Mouse (Mus musculus) urinary bladder, postnatal 14 days (tissue): ENCODE results near the gene Ear6.
"Not testable (repeated sequence)": the region's sequence is repeated elsewhere in the genome, so short reads cannot be mapped to it uniquely, and the experiment has no call there.

Experiments
- DNase-seq: peaks from one replicate; pipeline ENCODE4 v3.0.0; 2021; ENCODE audit warnings: low spot score

Ear6 gene

GRCm38 (mm10) chr14:51853399-51853798 lies at the start of gene Ear6:
Ear6 (plus strand) TSS chr14:51853699.
- no peak for DNase-seq

DNA sequence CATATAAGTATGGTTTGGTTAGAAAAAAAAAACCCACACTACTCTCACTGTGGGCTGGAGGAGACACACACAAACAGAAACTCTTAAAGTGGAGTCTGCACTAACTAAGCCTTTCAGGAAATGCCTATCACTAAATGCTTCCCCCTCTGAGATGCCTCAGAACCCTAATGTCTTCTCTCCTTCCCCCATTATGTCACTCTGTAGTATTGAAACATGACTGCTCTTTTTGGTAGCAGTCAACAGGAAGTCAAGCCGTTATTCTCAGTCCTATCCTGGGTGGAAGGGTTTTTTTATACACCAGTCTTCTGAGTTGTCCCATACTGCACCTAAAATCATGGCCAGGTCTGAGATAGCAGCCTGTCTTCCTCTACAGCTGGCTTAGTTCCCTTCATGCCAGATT lies 26.9 kb upstream of the Ear6 start:
- DNase-seq, result no peak

GRCm38 (mm10) chr14:51827842-51828241 lies 25.7 kb upstream of the Ear6 start:
- not testable (repeated sequence) for DNase-seq

DNA sequence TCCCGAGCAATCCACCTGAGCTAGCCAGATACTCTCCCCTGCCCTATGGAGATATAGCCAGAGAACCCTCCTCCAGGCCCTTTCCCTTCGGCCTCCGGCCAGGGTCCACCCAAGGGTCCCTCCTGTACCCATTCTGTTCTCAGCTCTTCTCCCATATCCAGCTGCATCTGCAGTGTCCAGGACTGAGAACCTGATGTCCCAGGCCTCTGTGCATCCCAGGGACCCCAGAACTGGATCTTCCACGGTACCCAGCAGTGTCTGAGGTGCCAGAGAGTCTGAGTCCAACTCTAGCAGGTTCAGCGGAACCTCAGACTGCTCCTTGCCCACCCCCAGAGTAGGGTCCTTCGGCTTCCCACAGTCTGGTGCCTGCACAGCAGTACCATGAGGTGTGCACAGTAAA lies 24.3 kb upstream of the Ear6 start:
- no peak for DNase-seq

DNA sequence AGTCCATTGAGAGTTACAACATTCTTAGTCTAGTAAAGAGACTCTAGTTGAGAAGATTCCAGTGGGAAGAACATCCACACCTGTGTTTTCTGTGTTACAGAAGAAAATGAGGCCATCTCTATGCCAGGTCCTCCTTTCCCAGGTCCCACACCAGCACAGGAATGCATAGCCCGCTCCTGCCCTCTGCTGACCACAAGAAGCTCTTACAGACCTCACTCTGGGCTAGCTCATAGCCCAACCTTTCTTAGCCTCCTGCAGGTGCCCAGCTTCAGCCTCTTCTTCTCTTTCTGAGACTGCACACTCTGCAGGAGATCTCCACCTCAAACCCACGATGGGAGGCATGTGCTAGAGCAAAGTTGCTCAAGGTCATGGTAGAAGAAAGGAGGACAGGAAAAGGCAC lies 15.0 kb upstream of the Ear6 start:
- not testable (repeated sequence) for DNase-seq

DNA sequence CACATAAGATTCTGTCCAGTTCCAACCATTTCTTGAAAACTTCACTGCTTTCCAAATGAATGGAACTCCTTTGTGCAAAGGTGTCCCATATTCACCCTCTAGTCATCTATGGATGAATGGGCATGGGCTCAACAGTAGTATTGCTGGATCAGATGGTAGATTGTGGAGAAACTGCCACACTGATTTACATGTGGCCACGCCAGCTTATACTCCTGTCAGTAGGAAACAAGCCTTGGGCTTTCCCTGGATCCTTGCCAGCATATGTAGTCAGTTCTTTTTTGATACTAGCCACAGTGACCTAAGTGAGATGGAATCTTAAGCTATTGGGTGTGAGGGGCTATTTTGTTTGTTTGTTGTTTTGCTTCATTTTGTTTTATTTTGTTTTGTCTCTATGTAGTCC lies 11.2 kb upstream of the Ear6 start:
- DNase-seq, result no peak

- DNase-seq, result no peak
Observed at GRCm38 (mm10) chr14:51842781-51843180, 10.7 kb upstream of the Ear6 start.

DNA sequence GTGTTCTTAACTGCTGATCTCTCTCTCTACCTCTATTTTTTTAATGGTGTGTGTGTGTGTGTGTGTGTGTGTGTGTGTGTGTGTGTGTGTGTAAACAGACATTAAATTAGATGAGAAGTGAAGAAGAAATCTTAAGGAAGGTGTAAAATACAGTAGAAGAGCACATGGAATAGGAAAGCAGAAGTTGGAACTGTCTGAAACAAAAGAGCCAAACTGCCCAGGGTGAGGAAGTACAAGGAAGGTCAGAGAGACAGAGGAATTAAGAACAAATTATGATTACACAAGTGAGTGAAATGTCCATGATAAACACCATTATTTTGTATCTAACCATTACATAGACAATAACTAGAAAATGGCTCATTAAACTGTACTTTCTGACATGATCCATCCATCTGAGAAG lies 9.6 kb upstream of the Ear6 start:
- DNase-seq, result no peak

GRCm38 (mm10) chr14:51846566-51846965 lies 6.9 kb upstream of the Ear6 start:
- DNase-seq, result no peak

- not testable (repeated sequence) for DNase-seq
Observed at GRCm38 (mm10) chr14:51851006-51851405, 2.5 kb upstream of the Ear6 start.

DNA sequence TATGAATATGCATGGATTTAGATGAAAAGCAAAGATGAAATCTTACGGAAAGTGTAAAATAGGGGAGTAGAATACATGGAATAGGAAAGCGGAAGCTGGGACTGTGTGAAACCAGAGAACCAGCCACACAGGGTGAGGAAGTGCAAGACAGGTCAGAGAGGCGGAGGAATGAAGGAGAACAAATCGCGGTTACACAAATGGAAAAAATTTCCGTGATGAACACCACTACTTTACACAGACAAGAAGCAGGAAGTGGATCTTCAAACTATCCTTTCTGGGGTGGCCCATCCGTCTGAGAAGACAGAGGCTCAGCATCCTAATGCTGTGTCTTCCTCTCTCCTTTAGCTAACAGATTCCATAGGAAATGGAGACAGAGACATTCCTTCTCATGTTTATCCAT lies 1.8 kb downstream of the Ear6 start:
- not testable (repeated sequence) for DNase-seq

- peak; percentile 35 for DNase-seq
Observed at GRCm38 (mm10) chr14:51863603-51864002, 10.1 kb downstream of the Ear6 start.

DNA sequence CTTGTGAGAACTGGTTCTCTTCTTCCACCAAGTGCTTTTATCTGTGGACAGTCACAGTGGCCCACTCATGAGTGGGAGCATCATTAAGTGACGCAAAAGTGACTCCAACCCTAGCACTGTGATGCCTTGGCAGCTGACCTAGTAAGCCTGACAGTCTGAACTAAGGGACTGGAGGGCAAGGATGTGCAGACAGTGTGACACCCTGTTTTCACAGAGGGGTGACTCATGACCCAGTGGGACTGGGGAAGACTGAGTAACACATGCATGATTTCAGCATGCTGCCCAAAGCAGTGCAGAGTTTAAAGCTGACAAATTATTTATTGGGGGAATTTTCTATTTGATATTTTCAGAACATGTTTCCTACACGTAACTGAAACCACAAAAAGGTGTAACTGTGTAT lies 17.3 kb downstream of the Ear6 start:
- DNase-seq, result no peak

DNA sequence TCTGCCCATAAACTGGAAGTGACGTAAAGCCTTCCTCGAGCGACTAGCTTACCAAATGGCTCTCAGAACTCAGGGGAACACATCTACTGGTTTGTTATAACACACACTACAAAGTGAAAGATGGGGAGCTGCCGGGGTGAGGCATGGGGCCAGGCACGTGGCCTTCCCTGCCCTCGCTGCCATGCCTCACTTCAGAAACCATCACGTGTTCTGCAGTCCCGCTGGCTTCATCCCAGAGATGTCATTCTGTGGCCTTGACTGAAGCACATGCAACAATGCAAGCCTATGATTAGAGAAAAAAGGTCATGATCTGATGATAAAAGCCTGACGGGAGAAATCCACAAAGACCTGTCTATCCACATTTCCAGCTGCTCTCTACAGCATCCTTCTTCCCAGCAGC lies 18.2 kb downstream of the Ear6 start:
- no peak for DNase-seq

- no peak for DNase-seq
Observed at GRCm38 (mm10) chr14:51877517-51877916, 24.0 kb downstream of the Ear6 start.

DNA sequence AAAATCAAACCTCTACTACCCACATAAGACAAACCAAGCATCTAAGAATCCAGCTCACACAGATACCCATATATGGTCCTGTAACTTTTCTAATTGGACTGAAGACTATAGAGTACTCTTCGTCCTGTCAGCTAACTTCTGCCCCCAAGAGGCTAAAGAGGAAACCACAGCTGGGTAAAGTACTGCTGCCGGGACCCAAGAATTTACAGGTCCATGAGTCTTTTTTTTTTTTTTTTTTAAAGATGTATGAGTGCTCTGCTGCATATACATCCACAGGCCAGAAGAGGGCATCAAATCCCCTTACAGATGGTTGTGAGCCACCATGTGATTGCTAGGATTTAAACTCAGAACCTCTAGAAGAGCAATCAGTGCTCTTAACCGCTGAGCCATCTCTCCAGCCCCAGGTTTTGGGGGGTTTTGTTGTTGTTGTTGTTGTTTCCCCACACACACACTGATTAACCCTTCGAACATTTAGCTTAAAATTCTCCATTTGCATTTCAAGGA lies 30.1 kb downstream of the Ear6 start:
- peak; percentile 89 for DNase-seq

DNA sequence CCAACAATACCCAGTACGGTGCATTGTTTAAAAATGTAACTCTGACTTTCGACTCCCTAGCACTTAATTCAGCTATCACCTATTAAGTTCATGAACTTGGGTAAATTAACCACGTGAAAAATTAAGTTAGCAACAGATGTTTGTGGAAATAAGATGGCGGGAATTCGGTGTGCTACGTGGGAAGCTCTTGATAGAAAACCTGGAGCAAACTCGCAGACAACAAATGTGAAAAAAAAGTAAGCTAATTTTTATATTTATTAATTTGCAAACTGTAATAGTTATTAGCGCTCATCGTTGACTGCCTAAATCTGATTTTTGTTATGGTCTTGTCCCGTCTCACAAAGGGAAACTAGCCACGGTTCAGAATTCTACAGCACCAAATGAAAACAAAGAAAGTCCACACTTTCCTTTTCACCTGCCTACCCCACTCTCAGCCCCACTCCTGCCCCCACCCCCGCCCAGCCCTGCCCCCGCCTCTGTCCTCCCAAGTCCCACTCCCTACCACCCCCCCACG lies 30.6 kb downstream of the Ear6 start:
- DNase-seq, result no peak

GRCm38 (mm10) chr14:51884598-51885331 lies 31.3 kb downstream of the Ear6 start, which contains the start of gene Mettl17:
Mettl17 (plus strand) TSS chr14:51884842.
- DNase-seq, result peak; percentile 97

GRCm38 (mm10) chr14:51886051-51886450 lies 32.6 kb downstream of the Ear6 start:
- no peak for DNase-seq

DNA sequence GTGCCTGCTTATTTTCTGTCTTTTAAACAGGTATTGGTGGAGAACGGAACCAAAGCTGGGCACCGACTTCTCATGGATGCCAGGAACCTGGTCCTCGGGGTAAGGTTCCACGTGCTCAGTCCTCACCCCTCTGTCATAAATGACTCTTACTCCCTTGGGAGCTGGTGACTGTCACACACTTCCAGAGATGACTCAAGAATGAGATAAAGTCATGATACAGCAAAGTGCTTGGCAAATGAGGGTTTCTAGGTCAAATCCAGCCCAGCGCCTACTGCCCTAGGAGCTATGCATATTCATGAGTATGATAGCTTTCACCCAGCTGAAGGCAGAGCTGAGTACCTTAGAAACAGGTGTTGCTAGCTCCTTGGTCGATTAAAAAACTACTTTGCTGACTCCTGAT lies 36.3 kb downstream of the Ear6 start:
- no peak for DNase-seq

DNA sequence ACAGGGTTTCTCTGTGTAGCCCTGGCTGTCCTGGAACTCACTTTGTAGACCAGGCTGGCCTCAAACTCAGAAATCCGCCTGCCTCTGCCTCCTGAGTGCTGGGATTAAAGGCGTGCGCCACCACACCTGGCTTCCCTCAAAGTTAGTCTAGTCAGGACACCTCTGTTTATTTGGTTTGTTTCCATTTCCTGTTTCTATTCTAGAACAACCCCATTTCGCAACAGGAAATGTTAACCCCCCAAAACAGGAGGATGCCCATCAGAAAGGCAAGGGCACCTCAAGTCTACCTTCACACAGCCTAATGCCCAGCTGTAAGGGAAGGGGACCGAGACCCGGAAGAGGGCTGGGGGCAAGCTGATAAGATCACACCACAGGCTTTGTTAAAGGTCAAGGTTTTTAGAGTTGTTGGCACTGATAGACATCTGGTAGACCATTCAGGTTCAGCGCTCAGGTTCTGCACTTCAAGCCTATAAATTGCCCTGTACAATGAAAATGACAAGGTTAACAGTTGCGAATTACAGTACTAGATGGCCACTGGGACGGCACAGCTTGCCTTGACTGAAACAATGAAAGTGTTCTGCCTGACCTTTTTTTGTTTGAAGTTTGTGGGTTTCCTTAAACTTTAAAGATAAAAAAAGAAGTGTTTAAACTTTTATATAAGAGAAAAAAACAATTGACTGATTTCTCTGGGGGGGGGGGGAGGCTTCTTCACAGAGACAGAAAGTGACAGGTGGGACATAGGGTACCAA lies 38.9 kb downstream of the Ear6 start, which contains the start of gene Slc39a2:
Gene Slc39a2, plus strand, starts transcription at position 699 of the 749 bp plus-strand sequence.
- no peak for DNase-seq

GRCm38 (mm10) chr14:51893094-51893794 lies 39.7 kb downstream of the Ear6 start:
- DNase-seq, result peak; percentile 42
